Mouse (Mus musculus): ENCODE measurements around the gene Aldh1a3.

The Aldh1a3 gene

GRCm38 (mm10) chr7:66369934-66370445 lies 57.3 kb downstream of the Aldh1a3 start:
- no peak for DNase-seq (ENCODE audit: low spot score)

GRCm38 (mm10) chr7:66369071-66369933 lies 58.0 kb downstream of the Aldh1a3 start:
- DNase-seq (ENCODE audit: low spot score), result no peak

- no peak for DNase-seq (ENCODE audit: low spot score)
These were observed 61.4 kb downstream of the Aldh1a3 start, which contains the start of gene Gm10974 for GRCm38 (mm10) chr7:66365904-66366303. TSS of gene Gm10974 (plus strand) at chr7:66365905.

DNA sequence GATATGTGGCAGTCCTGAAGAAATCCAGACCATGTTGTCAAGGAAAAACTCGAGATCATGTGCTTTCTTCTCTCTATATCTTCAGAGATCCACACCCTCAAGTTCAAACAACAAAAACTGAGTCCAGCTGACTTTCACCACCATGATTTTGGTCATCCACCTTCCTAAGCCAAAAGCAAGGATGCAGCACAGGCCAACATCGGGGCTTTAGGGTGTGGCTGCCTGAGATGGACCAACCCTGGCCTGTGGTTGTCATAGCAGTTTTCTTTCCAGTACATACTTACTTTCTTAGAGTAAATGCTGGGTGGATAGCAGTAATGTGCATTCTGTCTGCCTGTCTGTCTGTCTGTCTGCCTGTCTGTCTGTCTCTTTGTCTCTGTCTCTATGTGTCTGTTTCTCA lies 61.9 kb downstream of the Aldh1a3 start:
- DNase-seq (ENCODE audit: low spot score), result no peak

DNA sequence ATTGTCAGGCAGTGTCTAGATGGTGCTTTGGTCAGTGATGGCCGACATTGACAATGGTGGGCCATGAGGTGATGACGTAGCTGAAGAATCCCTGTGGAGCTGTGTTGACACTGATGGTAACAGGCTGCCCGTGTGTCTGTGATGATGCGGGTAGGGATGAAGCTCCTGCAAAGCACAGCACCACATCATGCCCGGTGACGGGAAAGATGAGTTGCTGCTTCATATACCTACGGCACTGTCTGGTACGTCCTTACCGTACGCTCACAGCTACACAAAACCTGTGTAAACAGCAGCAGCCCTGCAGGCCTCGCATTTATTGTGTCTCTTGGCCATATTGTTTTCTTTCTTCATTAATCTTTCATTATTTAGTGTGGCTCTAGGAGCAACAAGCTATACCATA lies 62.8 kb downstream of the Aldh1a3 start:
- DNase-seq (ENCODE audit: low spot score), result no peak

DNA sequence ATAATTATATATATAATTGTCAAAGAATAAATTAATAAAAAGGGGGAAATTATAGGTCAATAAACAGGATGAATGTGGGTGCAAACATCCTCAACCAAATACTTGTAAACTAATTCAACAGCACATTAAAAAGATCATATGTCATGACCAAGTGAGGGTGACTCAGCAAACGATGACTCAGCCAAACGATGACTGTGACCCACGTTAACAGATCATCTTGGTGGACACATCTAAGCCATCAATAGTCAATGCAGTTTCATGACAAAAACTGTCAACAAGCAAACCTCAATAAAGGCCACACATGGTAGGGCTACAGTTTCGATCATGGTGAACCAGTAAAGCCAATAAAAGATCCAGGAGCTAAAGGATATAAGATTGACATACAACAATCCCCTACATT lies 68.3 kb downstream of the Aldh1a3 start:
- DNase-seq (ENCODE audit: low spot score), result no peak

- no peak for DNase-seq (ENCODE audit: low spot score)
These were observed 68.9 kb downstream of the Aldh1a3 start for GRCm38 (mm10) chr7:66358461-66358860.

DNA sequence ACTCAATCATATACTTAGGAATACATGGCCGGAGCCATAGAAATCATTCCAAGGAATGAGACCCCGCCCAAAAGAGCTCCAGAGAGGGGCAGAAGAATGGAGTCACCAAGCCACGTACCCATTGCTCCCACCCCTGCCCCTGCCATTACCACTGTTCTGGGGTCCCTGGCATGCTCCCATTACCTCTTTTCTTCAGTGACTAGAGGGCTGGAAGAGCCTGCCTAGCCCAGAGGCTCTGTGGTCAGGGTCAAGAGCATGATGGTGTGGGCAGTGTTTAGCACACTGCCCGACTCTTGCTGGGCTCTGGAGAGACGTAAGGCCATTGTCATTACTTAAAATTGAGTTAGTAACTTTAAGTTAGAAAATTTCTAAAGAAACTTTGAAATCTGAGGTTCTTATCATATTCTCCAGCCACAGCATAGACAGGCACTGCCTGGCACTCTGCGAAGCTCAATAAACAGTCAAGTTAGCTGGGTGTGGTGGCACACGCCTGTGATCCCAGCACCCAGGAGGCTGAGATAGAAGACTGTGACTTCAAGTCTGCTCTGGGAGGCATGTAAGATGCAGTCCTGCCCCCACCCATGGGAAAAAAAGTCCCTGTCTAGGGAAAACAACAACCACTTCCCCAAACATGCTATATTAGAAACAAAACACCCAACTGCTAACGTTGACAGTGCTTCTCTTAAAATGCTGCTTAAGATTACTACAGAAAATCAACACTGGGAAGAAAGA lies 71.4 kb downstream of the Aldh1a3 start:
- no peak for DNase-seq (ENCODE audit: low spot score)

- DNase-seq (ENCODE audit: low spot score), result no peak
These were observed 72.4 kb downstream of the Aldh1a3 start for GRCm38 (mm10) chr7:66354911-66355310.

GRCm38 (mm10) chr7:66351074-66351473 lies 76.2 kb downstream of the Aldh1a3 start:
- no peak for DNase-seq (ENCODE audit: low spot score)

DNA sequence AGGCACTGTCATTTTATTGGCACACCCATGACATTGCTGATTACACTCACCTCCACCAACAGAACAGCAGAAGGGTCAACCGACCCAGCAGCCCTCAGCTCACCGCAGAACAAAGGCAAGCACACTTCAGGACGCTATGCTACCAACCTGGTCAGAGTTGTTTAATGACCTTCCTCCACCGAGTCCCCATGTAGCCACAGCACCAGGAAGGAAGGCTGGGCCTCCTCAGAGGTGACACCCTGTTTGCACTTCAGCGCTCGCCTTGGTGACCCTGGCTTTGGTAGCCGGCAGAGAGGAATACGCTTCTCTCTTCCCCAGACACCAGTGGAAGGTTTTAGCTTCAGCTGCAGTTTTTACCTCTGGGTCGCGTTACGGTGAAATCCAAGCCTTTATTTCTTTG lies 77.6 kb downstream of the Aldh1a3 start:
- DNase-seq (ENCODE audit: low spot score), result no peak

- no peak for DNase-seq (ENCODE audit: low spot score)
These were observed 78.7 kb downstream of the Aldh1a3 start for GRCm38 (mm10) chr7:66348588-66348987.

GRCm38 (mm10) chr7:66346959-66347663 lies 80.2 kb downstream of the Aldh1a3 start:
- peak; percentile 34 for DNase-seq (ENCODE audit: low spot score)

GRCm38 (mm10) chr7:66343307-66343706 lies 84.0 kb downstream of the Aldh1a3 start:
- DNase-seq (ENCODE audit: low spot score), result no peak

DNA sequence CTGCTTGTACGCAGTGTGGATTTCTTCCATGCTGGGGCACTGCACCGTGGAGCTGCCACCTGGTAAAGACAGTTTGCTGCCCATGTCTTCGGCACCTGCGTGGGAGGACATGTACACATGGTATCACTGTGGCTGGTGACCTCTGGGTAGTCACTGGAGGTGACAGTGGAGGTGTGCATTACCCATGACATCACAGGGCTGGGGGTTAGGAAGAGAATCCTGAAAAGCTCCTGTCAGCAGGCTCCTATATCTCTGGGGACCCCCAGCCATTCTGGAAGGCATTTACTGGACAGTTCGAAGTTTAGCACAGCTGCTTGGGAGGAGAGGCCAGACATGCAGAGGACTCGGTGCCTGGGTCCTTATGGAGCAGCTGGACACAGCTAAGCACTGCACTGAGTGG lies 84.5 kb downstream of the Aldh1a3 start:
- DNase-seq (ENCODE audit: low spot score), result no peak

DNA sequence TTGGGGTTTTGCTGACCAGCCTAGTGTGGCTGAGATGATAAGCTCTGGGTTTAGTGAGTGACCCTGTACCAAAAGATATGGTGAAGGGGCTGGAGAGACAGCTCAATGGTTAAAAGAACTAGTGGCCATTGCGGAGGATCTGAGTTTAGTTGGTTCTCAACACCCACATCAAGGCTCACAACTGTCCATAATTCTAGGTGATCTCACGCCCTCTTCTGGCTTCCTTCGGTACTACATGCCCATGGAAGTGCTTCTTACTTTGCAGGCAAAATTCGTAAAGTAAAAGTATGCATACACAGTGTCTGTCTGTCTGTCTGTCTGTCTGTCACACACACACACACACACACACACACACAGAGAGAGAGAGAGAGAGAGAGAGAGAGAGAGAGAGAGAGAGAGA lies 85.0 kb downstream of the Aldh1a3 start:
- peak; percentile 80 for DNase-seq (ENCODE audit: low spot score)

Data from embryo, embryonic 10 days (tissue).